Mouse (Mus musculus): ENCODE results near the gene Dnttip1.

- TF ChIP-seq CTCF (IDR thresholded peaks at IDR 0.05) (no peak), POLR2A (IDR thresholded peaks at IDR 0.05; ENCODE audit: insufficient read depth, low read depth, low read length) (peak; percentile 97), EP300 (IDR thresholded peaks at IDR 0.05; ENCODE audit: insufficient read depth, low read depth, low read length) (0 out of 2 replicates have a peak, but pooled peaks have one; percentile 24)
Measured at GRCm38 (mm10) chr2:164804533-164805331, 58.9 kb downstream of the Dnttip1 start, which contains the start of the genes Acot8 and Zswim3.

All from heart, adult 2 months (tissue).